Mouse (Mus musculus) adrenal gland (tissue): ENCODE data around the gene Hoxa5.

Experiments
- intact Hi-C: fragments of 180-260 bp; cut with DNase I; formaldehyde crosslinking; loops from one replicate; pipeline ENCODE4 v1.15.1; 2025

Hoxa5 gene

DNA sequence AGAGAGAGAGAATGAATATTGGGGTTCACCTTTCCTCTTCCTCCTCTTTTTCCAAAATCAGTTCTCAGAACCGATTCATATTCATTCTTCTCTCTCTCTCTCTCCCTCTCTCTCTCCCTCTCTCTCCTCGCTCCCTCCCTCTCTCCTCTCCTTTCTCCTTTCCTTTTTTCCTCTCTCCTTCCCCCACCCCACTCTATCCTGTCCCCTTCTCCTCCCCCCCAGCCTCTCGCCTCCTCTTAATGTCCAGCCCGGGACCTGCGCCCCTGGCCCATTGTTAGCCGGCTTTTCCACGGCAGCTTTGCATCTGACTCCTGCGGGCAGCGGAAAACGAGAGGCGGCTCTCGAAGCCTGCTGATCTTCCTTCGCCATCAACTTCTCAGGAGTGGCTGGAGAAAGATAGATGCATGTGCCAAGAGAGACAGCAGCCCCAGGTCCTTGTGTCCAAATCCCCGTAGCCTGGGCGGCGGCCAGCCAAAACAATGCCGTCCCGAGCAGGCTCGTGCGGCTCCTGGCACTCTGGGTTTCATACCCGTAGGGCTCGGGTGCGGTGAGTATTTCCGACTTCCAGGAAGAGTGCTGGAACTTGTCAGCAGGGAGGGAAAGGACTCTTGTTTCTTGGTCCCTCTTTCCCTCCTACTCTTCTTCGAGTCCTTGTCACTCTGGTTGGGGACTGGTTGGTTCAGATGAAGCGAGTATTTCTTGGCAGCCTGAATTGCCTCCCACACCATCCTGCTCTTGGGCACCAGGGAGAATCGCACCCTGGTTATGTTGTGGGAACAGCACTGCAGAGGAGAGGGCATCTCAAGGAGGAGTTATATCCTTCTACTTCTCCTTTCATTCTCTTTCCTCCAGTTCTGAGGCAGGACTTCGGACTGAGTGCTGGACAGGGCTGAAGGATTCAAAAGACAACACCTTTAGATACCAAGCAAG is 38.7 kb downstream of the Hoxa5 start:
- intact Hi-C loops, result no loop called here

- intact Hi-C loops, result loop anchor here (5.0 kb wide), 2 partner anchors 37 to 158 kb away; partner anchors contain the start of gene Hoxa5
These were observed 39.6 kb downstream of the Hoxa5 start, which contains the start of gene Hoxa2 for GRCm38 (mm10) chr6:52164626-52165440. Gene Hoxa2 (minus strand): TSS chr6:52164831.

DNA sequence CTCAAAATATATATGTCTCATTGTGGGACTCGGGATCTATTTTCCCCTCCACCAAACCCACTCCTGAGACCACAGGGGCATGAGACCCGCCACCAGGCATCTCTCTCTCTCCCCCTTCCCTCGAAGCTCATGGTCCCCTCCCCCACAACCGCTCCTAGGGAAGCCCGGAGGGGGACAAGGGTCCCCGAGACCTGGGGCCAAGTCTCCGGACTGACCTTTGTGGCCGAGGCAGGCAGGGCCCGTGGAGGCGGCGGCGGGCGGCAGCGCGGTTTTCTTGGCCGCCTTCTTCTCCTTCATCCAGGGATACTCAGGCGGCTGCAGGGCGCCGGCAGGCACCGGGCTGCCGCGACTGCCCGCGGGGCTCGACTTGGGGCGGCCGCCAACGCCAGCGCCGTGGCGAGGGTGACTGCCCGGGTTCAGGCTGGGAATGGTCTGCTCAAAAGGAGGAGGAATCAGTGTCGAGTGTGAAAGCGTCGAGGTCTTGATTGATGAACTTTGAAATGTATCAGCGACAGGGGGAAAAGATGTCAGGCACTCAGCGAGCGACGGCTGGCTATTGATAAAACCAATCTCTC is 40.2 kb downstream of the Hoxa5 start:
- intact Hi-C loops, result loop anchor here (5.0 kb wide), 2 partner anchors 38 to 157 kb away; partner anchors contain the start of gene Hoxa5

GRCm38 (mm10) chr6:52163366-52164031 is 40.9 kb downstream of the Hoxa5 start:
- intact Hi-C loops, result loop anchor here (5.0 kb wide), 2 partner anchors 39 to 156 kb away; partner anchors contain the start of gene Hoxa5

- intact Hi-C loops, result loop anchor here (5.0 kb wide), 2 partner anchors 40 to 155 kb away; partner anchors contain the start of gene Hoxa5
These were observed 41.6 kb downstream of the Hoxa5 start for GRCm38 (mm10) chr6:52162611-52163365.

GRCm38 (mm10) chr6:52162093-52162380 is 42.4 kb downstream of the Hoxa5 start:
- intact Hi-C loops, result loop anchor here (5.0 kb wide), 2 partner anchors 40 to 155 kb away; partner anchors contain the start of gene Hoxa5

- intact Hi-C loops, result loop anchor here (5.0 kb wide), 2 partner anchors 41 to 154 kb away; partner anchors contain the start of gene Hoxa5
These were observed 42.9 kb downstream of the Hoxa5 start for GRCm38 (mm10) chr6:52161336-52162092.

DNA sequence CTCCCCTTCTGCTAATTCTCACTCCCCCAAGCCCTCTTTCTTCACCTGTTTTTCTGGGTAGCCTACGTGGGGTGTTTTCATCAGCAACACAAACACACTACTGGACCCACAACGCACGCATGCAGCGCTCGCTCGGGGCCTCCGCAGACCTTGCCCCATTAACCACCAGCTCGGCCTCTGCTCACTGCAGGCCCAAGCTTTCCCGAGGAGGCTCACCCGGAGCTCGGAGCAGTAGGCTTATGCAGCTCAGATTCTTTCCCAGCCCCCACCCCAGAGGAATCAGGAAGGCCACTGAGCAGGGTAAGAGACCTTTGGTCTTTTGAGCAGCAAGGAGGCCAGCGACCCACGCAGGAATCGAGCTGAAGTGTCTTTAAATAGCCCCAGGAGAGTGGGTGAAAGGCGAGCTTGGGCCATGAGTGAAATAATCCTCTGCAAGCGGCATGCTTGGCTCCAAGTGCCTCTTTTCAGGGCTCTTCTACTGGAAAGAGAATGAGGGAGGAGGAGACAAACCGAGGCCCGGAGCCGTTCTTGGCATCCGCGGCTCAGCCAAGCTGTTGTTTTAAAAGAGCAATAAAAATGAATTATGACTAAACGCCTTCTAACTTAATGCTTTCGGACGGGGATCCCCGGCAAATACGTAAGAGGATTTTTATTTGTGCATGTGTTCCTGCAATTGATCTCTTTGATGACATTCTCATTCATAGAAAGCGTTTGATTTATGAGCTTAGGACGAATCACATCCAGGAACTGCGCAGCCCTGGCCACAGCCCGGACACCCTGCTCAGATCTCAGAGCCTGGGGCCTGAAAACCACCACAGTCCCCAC is 43.7 kb downstream of the Hoxa5 start:
- intact Hi-C loops, result loop anchor here (5.0 kb wide), 2 partner anchors 42 to 153 kb away; partner anchors contain the start of gene Hoxa5

DNA sequence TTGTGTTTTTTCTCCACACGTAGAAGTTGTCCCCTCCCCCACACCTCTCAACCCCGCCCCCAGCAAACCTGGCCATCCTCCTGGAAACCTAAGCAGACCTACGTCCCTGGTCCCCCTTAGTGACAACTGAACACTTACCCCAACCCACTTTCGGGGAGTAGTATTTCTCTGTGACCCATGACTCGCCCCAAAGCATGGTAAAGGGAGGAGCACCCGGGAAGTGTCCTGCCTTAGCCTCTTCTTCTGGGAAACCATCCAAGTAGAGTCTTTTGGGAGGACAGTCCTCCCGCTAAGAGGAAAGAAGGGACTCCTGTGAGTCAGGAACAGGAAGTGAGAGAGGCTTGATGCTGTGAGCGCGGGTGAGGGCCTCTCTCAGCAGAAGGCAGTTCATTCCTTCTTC is 44.4 kb downstream of the Hoxa5 start:
- intact Hi-C loops, result loop anchor here (5.0 kb wide), 2 partner anchors 42 to 153 kb away; partner anchors contain the start of gene Hoxa5

DNA sequence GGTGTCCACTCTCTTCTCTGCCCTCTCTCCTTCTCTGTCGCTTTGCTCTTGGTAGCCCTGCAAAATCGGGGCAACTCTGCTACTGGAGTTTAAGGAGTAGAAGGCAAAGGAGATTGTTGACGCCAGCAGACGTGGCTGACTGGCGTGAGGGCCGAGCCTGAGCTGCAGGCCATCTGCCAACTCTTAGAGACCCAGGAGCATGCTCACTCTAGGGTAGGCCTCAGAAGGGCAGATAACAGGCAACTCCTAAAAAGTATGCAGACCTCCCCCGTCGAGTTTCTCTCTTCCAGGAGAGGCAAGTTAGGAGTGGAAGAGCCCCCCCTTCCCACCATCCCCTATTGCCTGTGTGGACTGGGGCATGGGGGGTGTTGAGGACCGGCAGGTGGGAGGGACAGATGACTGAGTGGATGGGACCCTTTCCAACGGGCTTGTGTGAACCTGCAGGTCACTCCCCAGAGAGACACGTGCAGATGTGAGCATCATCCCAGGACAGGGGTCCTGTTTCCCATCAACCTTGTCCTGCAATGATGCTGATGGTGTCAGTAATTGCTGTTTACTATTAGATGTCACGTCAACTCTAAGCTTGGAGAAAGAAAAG is 45.1 kb downstream of the Hoxa5 start:
- intact Hi-C loops, result no loop called here

GRCm38 (mm10) chr6:52158276-52159051 is 45.9 kb downstream of the Hoxa5 start, which contains the start of gene Hoxa1:
Gene Hoxa1 (minus strand): TSS chr6:52158317.
- intact Hi-C loops, result no loop called here

DNA sequence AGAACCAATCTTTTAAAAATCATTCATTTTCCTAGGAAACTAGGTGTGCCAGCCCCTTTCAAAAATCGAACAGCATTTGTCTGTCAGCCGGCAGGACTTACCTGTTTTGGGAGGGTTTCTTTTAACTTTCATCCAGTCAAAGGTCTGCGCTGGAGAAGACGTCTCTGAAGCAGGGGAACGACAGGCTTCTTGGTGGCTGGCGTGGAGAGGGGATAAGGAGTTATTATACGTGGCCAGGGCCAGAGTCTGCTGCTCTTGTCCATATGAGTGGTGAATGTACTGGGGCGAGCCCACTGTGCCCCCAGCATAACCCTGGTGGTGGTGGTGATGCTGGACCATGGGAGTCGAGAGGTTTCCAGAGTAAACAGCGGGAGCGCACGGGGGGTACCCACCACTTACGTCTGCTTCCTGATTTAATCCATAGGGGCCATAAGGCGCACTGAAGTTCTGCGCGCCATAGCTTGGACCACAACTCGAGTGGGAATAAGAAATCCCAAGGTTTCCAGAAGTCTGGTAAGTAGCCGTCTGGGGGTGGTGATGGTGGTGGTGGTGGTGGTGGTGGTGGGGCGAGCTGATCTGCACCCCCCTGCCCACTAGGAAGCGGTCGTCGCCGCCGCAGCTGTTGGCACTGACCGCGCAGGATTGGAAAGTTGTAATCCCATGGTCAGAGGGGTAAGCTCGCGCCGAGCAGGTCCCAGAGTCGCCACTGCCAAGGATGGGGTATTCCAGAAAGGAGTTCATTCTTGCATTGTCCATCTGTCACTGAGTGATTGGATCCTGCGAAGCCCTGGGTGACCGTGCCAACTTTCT is 46.7 kb downstream of the Hoxa5 start:
- intact Hi-C loops, result no loop called here

GRCm38 (mm10) chr6:52156551-52157200 is 47.7 kb downstream of the Hoxa5 start:
- intact Hi-C loops, result no loop called here

- intact Hi-C loops, result no loop called here
These were observed 48.9 kb downstream of the Hoxa5 start for GRCm38 (mm10) chr6:52155471-52155870.

GRCm38 (mm10) chr6:52154044-52154443 is 50.3 kb downstream of the Hoxa5 start:
- intact Hi-C loops, result no loop called here

- intact Hi-C loops, result no loop called here
These were observed 51.1 kb downstream of the Hoxa5 start for GRCm38 (mm10) chr6:52153270-52153669.
